Mouse (Mus musculus) lung, embryonic 15.5 days (tissue): ENCODE data around the gene Ddx19a. TPM values are rescaled to one million over a fixed set of nuclear protein-coding genes. Genes with fewer than 3 reads are reported as not detected.

Experiments used
- ATAC-seq: fragments of 200-750 bp; cut with Nextera tagmentation; 2 replicates; pipeline ENCODE4 v1.8.0; 2017; ENCODE audit warnings: moderate number of reproducible peaks, borderline replicate concordance; ENCODE audit not compliant: low FRiP score, low TSS enrichment; ENCODE audit errors: extremely low read depth
- H3K27ac ChIP-seq: fragments of 300-500 bp; sonication (generic); 2 replicates; pipeline ENCODE4 v1.5.1; 2015; ENCODE audit warnings: moderate library complexity, mild to moderate bottlenecking, inconsistent platforms
- H3K27me3 ChIP-seq: fragments of 300-500 bp; sonication (generic); 2 replicates; pipeline ENCODE4 v1.6.1; 2015; ENCODE audit warnings: inconsistent platforms
- H3K36me3 ChIP-seq: fragments of 300-500 bp; sonication (generic); 2 replicates; pipeline ENCODE4 v1.6.1; 2015; ENCODE audit warnings: inconsistent platforms
- H3K4me1 ChIP-seq: fragments of 300-500 bp; sonication (generic); 2 replicates; pipeline ENCODE4 v1.6.1; 2015; ENCODE audit warnings: inconsistent platforms
- H3K4me2 ChIP-seq: fragments of 300-500 bp; sonication (generic); 2 replicates; pipeline ENCODE4 v1.6.1; 2015; ENCODE audit warnings: inconsistent platforms, mild to moderate bottlenecking, moderate library complexity
- H3K4me3 ChIP-seq: fragments of 300-500 bp; sonication (generic); 2 replicates; pipeline ENCODE4 v1.5.1; 2015; ENCODE audit warnings: mild to moderate bottlenecking, inconsistent platforms
- H3K9ac ChIP-seq: fragments of 300-500 bp; sonication (generic); 2 replicates; pipeline ENCODE4 v1.6.1; 2015; ENCODE audit warnings: inconsistent platforms
- H3K9me3 ChIP-seq: fragments of 300-500 bp; sonication (generic); 2 replicates; pipeline ENCODE4 v1.6.1; 2016; ENCODE audit warnings: inconsistent platforms
- WGBS: fragments of 180-500 bp; shearing (Covaris S2); methylation state at CpG from one replicate; pipeline ENCODE4 v1.1.7; 2015; 5-methylcytosine and 5-hydroxymethylcytosine counted together
- polyA plus RNA-seq: library from polyadenylated mRNA; unstranded; fragments of >200 nt; fragmentation: Nextera tagmentation; extraction: Ambion mirVana; gene quantifications from 2 replicates; pipeline ENCODE4 v1.2.1, GENCODE M21; 2015

The Ddx19a gene
- 13.0 and 14.0 TPM in 2 replicates for polyA plus RNA-seq

GRCm38 (mm10) chr8:110997547-110998531 lies at the start of gene Ddx19a:
Gene Ddx19a, minus strand, starts transcription at chr8:110997800.
- H3K4me1 ChIP-seq: peaks cover 8% of the 10 kb centered on the region
- peak within 1 kb of the TSS; percentile 65 for H3K4me2 ChIP-seq
- no peaks in the 10 kb centered on the region for H3K27me3 ChIP-seq
- peak within 1 kb of the TSS; percentile 89 for H3K27ac ChIP-seq
- 0 out of 2 replicates have a peak, but pooled peaks cover 4% of the 10 kb centered on the region for H3K36me3 ChIP-seq
- H3K9ac ChIP-seq: peak within 1 kb of the TSS; percentile 86
- peak; percentile 92 for ATAC-seq
- 3% methylated on average over 58 of the region's 58 CpGs for WGBS
- no peaks in the 10 kb centered on the region for H3K9me3 ChIP-seq
- peak within 1 kb of the TSS; percentile 94 for H3K4me3 ChIP-seq

- H3K4me3 ChIP-seq: no peak overlapping the region
- H3K36me3 ChIP-seq: peaks cover 97% of the 10 kb centered on the region
- no peaks in the 10 kb centered on the region for H3K9me3 ChIP-seq
- ATAC-seq: no peak
- no peaks in the 10 kb centered on the region for H3K27me3 ChIP-seq
- H3K4me1 ChIP-seq: no peaks in the 10 kb centered on the region
- no peak overlapping the region for H3K4me2 ChIP-seq
- no peak overlapping the region for H3K9ac ChIP-seq
- H3K27ac ChIP-seq: no peak overlapping the region
- WGBS: 34% methylated on average over 2 of the region's 2 CpGs
These were observed 46.6 kb upstream of the Ddx19a start for GRCm38 (mm10) chr8:111044003-111044734.

DNA sequence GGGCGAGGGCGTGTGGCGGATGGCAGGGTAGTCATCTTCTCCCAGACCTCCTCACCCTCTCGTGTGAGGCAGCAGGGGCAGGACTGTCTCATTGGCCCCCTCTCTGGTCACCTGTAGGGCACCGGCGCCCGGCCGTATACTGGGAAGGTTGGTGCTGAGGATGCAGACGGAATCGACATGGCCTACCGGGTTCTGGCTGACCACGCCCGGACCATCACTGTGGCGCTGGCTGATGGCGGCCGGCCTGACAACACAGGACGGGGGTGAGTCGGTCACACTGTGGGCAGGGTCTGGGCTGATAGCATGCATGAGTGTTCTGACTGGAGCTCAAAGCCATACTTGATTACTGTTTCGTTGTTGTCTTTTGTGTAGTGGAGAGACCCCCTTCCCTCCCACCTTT lies 44.9 kb upstream of the Ddx19a start:
- Histone ChIP-seq H3K9me3 (no peaks in the 10 kb centered on the region), H3K27ac (no peak overlapping the region), H3K4me3 (no peak overlapping the region), H3K36me3 (peaks cover 96% of the 10 kb centered on the region), H3K4me1 (no peaks in the 10 kb centered on the region), H3K4me2 (no peak overlapping the region), H3K27me3 (no peaks in the 10 kb centered on the region), H3K9ac (no peak overlapping the region)
- WGBS: 92% methylated on average over 19 of the region's 19 CpGs
- ATAC-seq: peak; percentile 23; the same call in 1 of the 2 replicates

GRCm38 (mm10) chr8:111036591-111036990 lies 39.0 kb upstream of the Ddx19a start:
- H3K27me3 ChIP-seq: peaks cover 2% of the 10 kb centered on the region; the same call in 1 of the 2 replicates
- H3K4me3 ChIP-seq: no peak overlapping the region
- H3K4me1 ChIP-seq: peaks cover 16% of the 10 kb centered on the region
- H3K27ac ChIP-seq: no peak overlapping the region
- peaks cover 45% of the 10 kb centered on the region for H3K36me3 ChIP-seq
- H3K4me2 ChIP-seq: no peak overlapping the region
- no peaks in the 10 kb centered on the region for H3K9me3 ChIP-seq
- ATAC-seq: no peak
- 90% methylated on average over 15 of the region's 15 CpGs for WGBS
- H3K9ac ChIP-seq: no peak overlapping the region

DNA sequence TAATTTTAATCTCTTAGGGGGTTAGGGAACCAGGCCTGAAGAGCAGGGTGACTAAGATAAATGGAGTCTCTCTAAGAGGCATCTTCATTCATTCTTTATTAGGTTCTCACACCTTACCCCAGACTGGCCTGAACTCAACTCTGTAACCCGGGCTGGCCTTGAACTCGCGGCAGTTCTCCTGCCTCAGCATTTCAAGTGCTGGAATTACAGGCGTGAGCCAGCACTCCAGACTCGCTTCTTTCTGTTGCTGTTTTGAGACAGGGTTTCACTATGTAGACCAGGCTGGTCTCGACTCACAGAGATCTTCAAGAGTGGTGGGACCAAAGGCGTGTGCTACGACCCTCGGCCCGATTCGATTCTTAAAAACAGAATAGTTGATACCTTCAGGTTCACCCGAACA lies 36.7 kb upstream of the Ddx19a start:
- no peaks in the 10 kb centered on the region for H3K9me3 ChIP-seq

GRCm38 (mm10) chr8:111033482-111034215 lies 36.0 kb upstream of the Ddx19a start:
- Histone ChIP-seq H3K27me3 (peaks cover 4% of the 10 kb centered on the region; the same call in 1 of the 2 replicates), H3K36me3 (peaks cover 18% of the 10 kb centered on the region), H3K27ac (peak overlapping the region; percentile 62), H3K9me3 (no peaks in the 10 kb centered on the region), H3K9ac (peak overlapping the region; percentile 65), H3K4me2 (peak overlapping the region; percentile 62), H3K4me3 (peak overlapping the region; percentile 71), H3K4me1 (peaks cover 16% of the 10 kb centered on the region)
- peak; percentile 99 for ATAC-seq
- 7% methylated on average over 37 of the region's 37 CpGs for WGBS

More for the DNA sequence above, 36.7 kb upstream of the Ddx19a start:
- Histone ChIP-seq H3K27ac (peak overlapping the region; percentile 62), H3K4me3 (peak overlapping the region; percentile 71), H3K4me2 (peak overlapping the region; percentile 62), H3K27me3 (peaks cover 4% of the 10 kb centered on the region; the same call in 1 of the 2 replicates), H3K4me1 (peaks cover 16% of the 10 kb centered on the region), H3K9ac (peak overlapping the region; percentile 65), H3K36me3 (peaks cover 24% of the 10 kb centered on the region)
- no peak for ATAC-seq
- WGBS: 11% methylated on average over 12 of the region's 12 CpGs

GRCm38 (mm10) chr8:111032916-111033315 lies 35.3 kb upstream of the Ddx19a start, which contains the start of gene Aars:
Gene Aars, plus strand, starts transcription at chr8:111033144.
- no peak for ATAC-seq
- peak within 1 kb of the TSS; percentile 62 for H3K4me2 ChIP-seq
- peak within 1 kb of the TSS; percentile 62 for H3K27ac ChIP-seq
- WGBS: 87% methylated on average over 7 of the region's 7 CpGs
- peak within 1 kb of the TSS; percentile 65 for H3K9ac ChIP-seq
- H3K4me1 ChIP-seq: peaks cover 16% of the 10 kb centered on the region
- H3K4me3 ChIP-seq: peak within 1 kb of the TSS; percentile 71
- H3K9me3 ChIP-seq: no peaks in the 10 kb centered on the region
- H3K36me3 ChIP-seq: peaks cover 11% of the 10 kb centered on the region
- H3K27me3 ChIP-seq: peaks cover 4% of the 10 kb centered on the region; the same call in 1 of the 2 replicates

GRCm38 (mm10) chr8:111031572-111031971 lies 34.0 kb upstream of the Ddx19a start, which contains the start of gene Ddx19b:
Gene Ddx19b, minus strand, starts transcription at chr8:111031751.
- H3K4me2 ChIP-seq: no peak within 1 kb of the TSS
- H3K9me3 ChIP-seq: no peaks in the 10 kb centered on the region
- H3K4me3 ChIP-seq: no peak within 1 kb of the TSS
- peaks cover 16% of the 10 kb centered on the region for H3K4me1 ChIP-seq
- WGBS: 92% methylated on average over 19 of the region's 19 CpGs
- ATAC-seq: no peak
- 0 out of 2 replicates have a peak, but pooled peaks cover under 1% of the 10 kb centered on the region for H3K36me3 ChIP-seq
- peaks cover 4% of the 10 kb centered on the region; the same call in 1 of the 2 replicates for H3K27me3 ChIP-seq
- no peak within 1 kb of the TSS for H3K9ac ChIP-seq
- H3K27ac ChIP-seq: no peak within 1 kb of the TSS

DNA sequence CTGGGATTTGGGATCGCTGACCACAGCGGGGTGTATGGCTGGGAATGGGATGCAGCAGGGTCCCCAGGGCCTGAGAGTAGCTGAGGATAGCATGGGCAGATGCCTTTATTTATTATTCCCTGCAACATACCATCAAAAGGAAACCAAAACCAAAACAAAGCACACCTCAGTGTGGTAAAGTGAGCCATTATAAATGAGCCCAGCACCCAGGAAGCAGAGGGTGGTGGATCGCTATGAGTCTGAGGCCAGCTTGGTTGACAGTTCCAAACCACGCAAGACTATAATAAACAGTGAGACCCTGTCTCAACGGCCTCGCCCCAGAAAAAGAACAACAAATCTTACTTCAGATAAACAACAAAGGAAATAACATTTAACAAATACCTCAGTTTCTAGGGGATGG lies 32.4 kb upstream of the Ddx19a start:
- WGBS: 73% methylated on average over 6 of the region's 6 CpGs
- Histone ChIP-seq H3K27me3 (peaks cover 4% of the 10 kb centered on the region; the same call in 1 of the 2 replicates), H3K36me3 (no peaks in the 10 kb centered on the region), H3K9me3 (no peaks in the 10 kb centered on the region), H3K4me3 (no peak overlapping the region), H3K4me2 (no peak overlapping the region), H3K27ac (no peak overlapping the region), H3K4me1 (peaks cover 11% of the 10 kb centered on the region), H3K9ac (no peak overlapping the region)
- ATAC-seq: no peak

- Histone ChIP-seq H3K4me1 (peaks cover 7% of the 10 kb centered on the region), H3K9me3 (no peaks in the 10 kb centered on the region), H3K9ac (no peak overlapping the region), H3K27me3 (peaks cover 4% of the 10 kb centered on the region; the same call in 1 of the 2 replicates), H3K4me3 (no peak overlapping the region), H3K36me3 (no peaks in the 10 kb centered on the region), H3K27ac (no peak overlapping the region), H3K4me2 (no peak overlapping the region)
- ATAC-seq: no peak
- WGBS: 49% methylated on average over 4 of the region's 4 CpGs
These were observed 32.0 kb upstream of the Ddx19a start for GRCm38 (mm10) chr8:111029589-111029988.
